Mouse (Mus musculus): ENCODE results near the gene Bend4.

DNA sequence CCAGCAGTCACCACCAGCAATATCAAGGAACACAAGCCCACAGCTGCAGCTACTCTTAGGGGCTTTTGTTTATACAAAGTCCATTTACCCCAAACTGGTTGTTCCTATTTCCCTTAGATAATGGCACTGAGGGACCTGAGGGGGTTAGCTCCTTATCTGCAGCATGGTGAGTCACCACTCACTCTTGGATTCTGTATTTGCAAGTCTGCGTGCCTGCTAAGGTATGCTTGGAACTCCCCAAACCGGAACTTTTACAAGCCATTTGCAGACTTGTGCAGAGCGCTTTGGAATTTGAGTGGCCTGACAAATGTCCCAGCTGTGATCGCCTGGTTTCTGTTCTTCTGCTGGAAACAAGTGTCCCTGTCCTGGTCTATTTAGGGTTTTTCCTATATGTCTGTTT is 17.7 kb downstream of the Bend4 start:
- TF ChIP-seq CTCF (conservative IDR thresholded peaks at IDR 0.05; ENCODE audit: low read length): no peak
- TF ChIP-seq NANOG (IDR thresholded peaks at IDR 0.05; ENCODE audit: borderline replicate concordance, low read length): no peak

Measured in E14TG2a.4 (cell line).